Mouse (Mus musculus): ENCODE results near the gene Mxd1.

The Mxd1 gene

GRCm38 (mm10) chr6:86668580-86669239 is at the start of gene Mxd1:
TSS of gene Mxd1 (minus strand) at chr6:86669161.
- DNase-seq (ENCODE audit: low read depth, low spot score), result no peak

- no peak for DNase-seq (ENCODE audit: low read depth, low spot score)
These were observed 39.3 kb upstream of the Mxd1 start for GRCm38 (mm10) chr6:86708072-86708774.

GRCm38 (mm10) chr6:86702577-86702976 is 33.6 kb upstream of the Mxd1 start:
- DNase-seq (ENCODE audit: low read depth, low spot score), result no peak

DNA sequence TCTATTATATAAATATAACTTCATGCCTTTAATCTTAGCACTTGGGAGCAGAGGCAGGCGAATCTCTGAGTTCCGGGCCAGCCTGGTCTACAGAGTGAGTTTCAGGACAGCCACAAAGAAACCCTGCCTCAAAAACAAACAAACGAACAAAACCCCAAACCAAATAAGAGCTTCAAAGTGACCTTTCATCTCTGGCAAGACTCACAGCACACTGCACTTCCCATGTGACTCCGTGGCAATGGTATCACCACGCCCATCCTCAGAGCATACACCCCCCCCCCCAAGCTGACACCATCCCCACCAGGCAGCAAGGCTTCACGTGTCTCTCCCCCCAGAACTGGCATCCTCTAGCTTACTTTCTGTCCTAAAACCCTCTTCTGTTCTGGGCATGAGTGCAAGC is 28.9 kb upstream of the Mxd1 start:
- DNase-seq (ENCODE audit: low read depth, low spot score), result no peak

DNA sequence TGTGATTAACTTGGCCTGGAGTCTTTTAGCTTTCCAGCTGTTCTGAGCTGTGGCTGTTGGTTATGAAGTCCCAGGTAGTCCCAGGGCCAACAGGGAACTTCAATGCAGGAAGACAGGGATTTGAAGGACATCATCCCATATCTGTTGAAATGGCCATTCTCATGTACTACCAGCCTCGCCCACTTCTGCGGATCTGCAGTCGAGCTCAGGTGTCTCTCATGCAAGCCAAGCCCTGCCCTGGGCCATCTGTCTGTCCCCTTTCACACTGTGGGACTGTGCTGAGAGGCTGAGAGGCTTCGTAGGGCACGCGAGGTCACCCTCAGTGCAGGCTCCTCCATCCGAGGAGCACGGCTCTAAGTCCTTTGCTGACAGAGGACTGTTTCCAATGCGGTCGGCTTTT is 27.3 kb upstream of the Mxd1 start:
- no peak for DNase-seq (ENCODE audit: low read depth, low spot score)

GRCm38 (mm10) chr6:86694465-86694864 is 25.5 kb upstream of the Mxd1 start:
- peak; percentile 54 for DNase-seq (ENCODE audit: low read depth, low spot score)

- DNase-seq (ENCODE audit: low read depth, low spot score), result no peak
These were observed 20.7 kb upstream of the Mxd1 start for GRCm38 (mm10) chr6:86689671-86690070.

DNA sequence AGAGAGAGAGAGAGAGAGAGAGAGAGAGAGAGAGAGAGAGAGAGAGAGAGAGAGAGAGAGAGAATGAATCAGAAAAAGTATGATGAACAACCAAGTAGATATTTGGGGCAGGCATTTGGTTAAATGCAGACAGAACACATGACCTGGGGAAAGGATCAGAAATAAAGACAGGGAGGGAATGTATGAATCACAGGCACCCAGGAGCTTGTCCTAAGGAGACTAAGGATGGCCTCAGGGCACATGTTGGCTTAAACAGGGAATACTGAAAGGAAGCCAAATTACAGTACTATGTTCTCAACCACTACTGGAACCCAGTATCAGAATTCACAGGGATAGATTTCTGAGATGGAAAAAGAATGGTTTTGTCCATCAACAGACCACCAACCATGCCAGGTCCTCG is 18.0 kb upstream of the Mxd1 start:
- no peak for DNase-seq (ENCODE audit: low read depth, low spot score)

DNA sequence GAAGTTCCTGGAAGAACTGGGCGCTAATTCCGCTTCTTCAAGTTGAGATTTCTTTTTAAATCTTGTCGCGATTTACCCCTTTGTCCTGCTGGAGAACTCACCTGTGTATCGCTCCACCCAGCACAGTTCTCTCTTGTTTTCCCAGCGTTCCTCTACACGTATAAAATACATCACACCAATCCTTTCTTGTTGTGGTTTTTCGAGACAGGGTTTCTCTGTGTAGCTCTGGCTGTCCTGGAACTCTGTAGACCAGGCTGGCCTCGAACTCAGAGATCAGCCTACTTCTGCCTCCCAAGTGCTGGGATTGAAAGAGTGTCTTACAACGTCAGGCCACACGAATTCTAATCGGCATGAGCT is 15.7 kb upstream of the Mxd1 start:
- DNase-seq (ENCODE audit: low read depth, low spot score), result no peak

DNA sequence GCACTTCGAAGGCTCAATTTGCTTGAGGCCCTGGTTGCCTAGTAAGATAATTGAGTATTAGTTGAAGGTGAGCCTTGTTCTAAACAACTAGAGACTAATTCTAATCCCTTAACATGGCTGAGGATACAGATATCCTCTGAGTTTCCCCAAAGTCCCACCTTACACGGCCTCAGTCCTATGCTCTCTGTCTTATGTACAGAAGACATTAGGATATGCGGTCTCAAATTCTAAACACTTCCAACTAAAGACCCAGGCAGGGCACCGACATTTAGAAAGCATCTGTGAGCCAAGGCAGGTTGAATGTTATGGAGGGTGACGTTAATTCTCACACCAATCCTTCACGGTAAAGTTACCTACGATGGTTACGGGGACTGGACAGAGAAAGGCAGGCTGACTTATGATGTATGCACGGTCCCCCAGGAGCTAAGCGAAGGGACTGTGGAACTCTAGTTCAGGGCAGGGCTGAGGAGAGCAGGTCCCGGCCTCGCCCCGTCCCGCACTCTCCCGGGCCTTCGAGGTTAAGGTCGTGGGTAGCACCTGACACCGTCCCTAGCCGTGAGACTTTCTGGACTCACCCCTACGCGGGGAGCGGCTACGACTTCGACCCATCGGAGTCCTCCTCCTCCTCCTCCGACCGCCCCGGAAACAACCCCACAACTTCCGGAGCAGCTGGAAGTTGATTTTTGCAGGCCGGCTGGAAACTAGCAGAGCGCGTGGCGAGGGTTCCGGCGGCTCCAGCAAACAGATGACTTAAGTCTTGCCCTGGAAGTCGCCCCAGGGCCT is 15.1 kb upstream of the Mxd1 start, which contains the start of gene Snrnp27:
Gene Snrnp27 (minus strand): TSS at position 651 of the 783 bp plus-strand sequence.
- DNase-seq (ENCODE audit: low read depth, low spot score), result peak; percentile 85

DNA sequence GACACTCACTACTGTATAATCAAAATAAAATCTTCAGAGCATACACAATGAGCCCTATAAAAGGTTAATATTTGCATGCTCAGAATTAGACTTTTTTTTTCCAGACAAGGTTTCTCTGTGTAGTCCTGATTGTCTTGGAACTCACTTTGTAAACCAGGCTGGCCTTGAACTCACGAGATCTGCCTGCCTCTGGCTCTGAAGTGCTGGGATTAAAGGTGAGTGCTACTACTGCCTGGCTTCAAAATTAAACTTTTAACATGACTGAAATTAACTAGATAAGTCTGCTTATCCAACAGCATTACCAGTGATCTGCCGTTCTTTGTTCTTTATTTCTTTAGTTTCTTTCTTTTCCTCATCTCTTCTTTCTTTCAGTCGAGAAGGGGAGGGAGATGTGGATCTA is 12.3 kb upstream of the Mxd1 start:
- no peak for DNase-seq (ENCODE audit: low read depth, low spot score)

GRCm38 (mm10) chr6:86678341-86678740 is 9.4 kb upstream of the Mxd1 start:
- DNase-seq (ENCODE audit: low read depth, low spot score), result no peak

GRCm38 (mm10) chr6:86670873-86671272 is 1.9 kb upstream of the Mxd1 start:
- DNase-seq (ENCODE audit: low read depth, low spot score), result peak; percentile 77

DNA sequence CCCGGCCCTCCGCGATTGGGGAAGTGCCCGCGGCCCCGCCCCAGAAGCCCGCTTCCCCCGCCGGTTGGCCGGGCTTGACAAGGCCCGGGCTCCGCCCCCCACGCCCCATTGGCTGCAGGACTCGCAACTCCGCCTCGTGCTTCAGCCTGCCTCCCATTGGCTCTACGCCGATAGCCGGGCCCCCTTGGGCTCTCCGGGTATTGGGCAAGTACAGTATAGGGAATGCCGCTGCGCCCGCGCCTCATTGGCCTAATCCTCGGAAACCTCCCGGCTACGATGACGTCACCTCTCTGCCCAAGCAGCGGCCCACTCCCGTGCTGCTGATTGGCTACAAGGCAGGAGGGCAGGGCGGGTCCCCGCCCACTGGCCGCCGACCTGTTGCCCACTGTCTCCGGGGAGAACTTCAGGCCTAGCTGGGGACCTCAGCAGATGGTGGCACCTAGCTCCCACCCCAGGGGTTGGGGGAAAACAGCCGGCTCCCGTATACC is 323 bp upstream of the Mxd1 start:
- peak; percentile 99 for DNase-seq (ENCODE audit: low read depth, low spot score)

GRCm38 (mm10) chr6:86667061-86667460 is 1.9 kb downstream of the Mxd1 start:
- DNase-seq (ENCODE audit: low read depth, low spot score), result no peak

DNA sequence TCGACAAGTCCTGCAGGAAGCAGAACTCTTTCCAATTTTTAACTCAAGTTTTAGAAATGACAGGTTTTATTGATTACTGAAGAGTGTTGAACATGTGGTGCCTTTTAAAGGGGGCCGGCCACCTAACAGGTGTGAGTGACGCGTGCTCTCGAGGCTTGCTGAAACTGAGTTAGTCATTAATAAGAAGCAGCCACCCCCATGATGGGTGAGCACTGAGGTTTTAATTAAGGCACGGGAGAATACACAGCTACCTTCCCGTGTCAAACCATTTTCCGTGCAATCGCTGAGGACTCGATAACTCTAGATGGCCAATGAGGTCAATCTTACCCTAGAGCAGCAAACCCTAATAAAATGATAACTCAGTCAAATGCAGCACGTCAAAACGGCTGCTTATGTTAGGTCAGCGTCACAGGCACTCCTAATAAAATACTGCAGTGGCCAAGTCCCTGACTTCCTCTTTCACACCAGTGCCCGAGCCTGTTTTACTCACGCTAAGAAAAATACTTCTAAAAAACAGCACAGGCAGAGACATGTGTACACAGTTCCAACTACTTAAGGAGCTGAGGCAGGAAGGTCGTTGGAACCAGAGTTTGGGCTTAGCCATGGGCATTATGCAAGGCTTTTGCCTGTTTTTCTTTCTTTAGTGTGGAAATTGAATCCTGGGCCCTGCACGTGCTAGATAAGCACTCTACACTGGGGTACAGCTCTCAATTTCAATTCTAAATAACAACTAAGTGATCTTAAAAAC is 3.2 kb downstream of the Mxd1 start:
- no peak for DNase-seq (ENCODE audit: low read depth, low spot score)

- no peak for DNase-seq (ENCODE audit: low read depth, low spot score)
These were observed 3.9 kb downstream of the Mxd1 start for GRCm38 (mm10) chr6:86665076-86665475.

- peak; percentile 83 for DNase-seq (ENCODE audit: low read depth, low spot score)
These were observed 8.6 kb downstream of the Mxd1 start for GRCm38 (mm10) chr6:86660161-86660877.

DNA sequence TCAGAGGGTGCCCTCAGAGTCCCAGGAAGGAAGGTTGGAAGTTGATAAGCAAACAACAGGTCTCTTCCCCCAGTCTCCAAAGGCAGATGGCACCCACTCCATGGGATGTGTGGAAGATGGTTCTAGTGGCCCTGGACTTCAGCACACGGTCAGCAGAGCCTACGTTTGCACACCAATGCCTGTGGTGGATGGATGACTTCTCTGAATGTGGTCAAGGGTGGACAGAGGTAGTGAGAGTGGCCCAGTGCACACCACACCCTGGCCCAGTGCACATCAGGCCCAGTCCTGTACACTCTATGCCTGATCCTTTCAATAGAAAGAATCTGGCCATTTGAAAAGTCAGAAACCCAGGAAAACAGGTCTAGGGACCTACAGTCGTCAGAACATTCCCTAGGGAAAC is 10.5 kb downstream of the Mxd1 start:
- DNase-seq (ENCODE audit: low read depth, low spot score), result no peak

GRCm38 (mm10) chr6:86654270-86654916 is 14.6 kb downstream of the Mxd1 start:
- DNase-seq (ENCODE audit: low read depth, low spot score), result no peak

DNA sequence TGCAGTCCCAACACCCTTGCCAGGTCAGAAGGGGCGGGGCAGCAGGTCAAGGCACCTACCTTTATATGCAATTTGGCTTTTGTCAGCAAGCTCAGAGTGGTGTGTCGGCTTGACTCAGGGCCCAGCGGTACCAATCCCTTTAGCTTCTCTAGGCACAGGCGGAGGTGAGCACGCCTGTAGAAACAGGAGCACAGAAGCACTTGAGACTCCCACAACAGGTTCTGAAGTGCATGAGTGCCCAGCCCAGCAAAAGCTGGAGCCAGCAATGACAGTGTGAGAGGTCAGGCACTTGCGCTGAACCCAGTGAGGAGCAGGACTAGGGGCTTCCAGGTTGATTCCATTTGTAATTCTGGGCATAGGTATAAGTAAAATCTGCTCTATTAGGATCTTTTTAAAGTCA is 15.9 kb downstream of the Mxd1 start:
- DNase-seq (ENCODE audit: low read depth, low spot score), result no peak

Data from c-Kit-negative CD71-positive TER-119-positive erythroid progenitor cells, embryonic 14.5 days (primary cell).